Mouse (Mus musculus) neural tube, embryonic 14.5 days (tissue): Measurements from ENCODE around the gene Iqgap3. TPM values are rescaled to one million over a fixed set of nuclear protein-coding genes. Genes with fewer than 3 reads are reported as not detected.
A peak's percentile ranks its signal among the peaks of the same experiment; 100 is the strongest.

Experiments
- ATAC-seq: fragments of 200-750 bp; cut with Nextera tagmentation; 2 replicates; pipeline ENCODE4 v1.8.0; 2017; ENCODE audit warnings: low read depth, mild to moderate bottlenecking, moderate TSS enrichment, moderate library complexity
- H3K27ac ChIP-seq: fragments of 300-500 bp; sonication (generic); 2 replicates; pipeline ENCODE4 v1.5.1; 2014; ENCODE audit warnings: low read depth, mild to moderate bottlenecking, control low read depth, low read length, moderate library complexity, mixed read lengths
- H3K27me3 ChIP-seq: fragments of 300-500 bp; sonication (generic); 2 replicates; pipeline ENCODE4 v1.6.1; 2014; ENCODE audit warnings: low read length; ENCODE audit not compliant: control insufficient read depth, insufficient read depth
- H3K36me3 ChIP-seq: fragments of 300-500 bp; sonication (generic); 2 replicates; pipeline ENCODE4 v1.6.1; 2014; ENCODE audit warnings: low read length, mixed read lengths; ENCODE audit not compliant: control insufficient read depth, insufficient read depth
- H3K4me1 ChIP-seq: fragments of 300-500 bp; sonication (generic); 2 replicates; pipeline ENCODE4 v1.6.1; 2014; ENCODE audit warnings: low read length; ENCODE audit not compliant: control insufficient read depth, insufficient read depth
- H3K4me2 ChIP-seq: fragments of 300-500 bp; sonication (generic); 2 replicates; pipeline ENCODE4 v1.6.1; 2014; ENCODE audit warnings: mild to moderate bottlenecking, low read depth, low read length, control low read depth
- H3K4me3 ChIP-seq: fragments of 300-500 bp; sonication (generic); 2 replicates; pipeline ENCODE4 v1.5.1; 2014; ENCODE audit warnings: low read depth, low read length, control low read depth, mixed read lengths
- H3K9ac ChIP-seq: fragments of 300-500 bp; sonication (generic); replicated peaks from 2 replicates; pipeline ENCODE4 v1.6.1; 2014; ENCODE audit warnings: low read depth, mild to moderate bottlenecking, control low read depth, low read length, mixed read lengths
- H3K9me3 ChIP-seq: fragments of 300-500 bp; sonication (generic); 2 replicates; pipeline ENCODE4 v1.6.1; 2016; ENCODE audit warnings: low read length; ENCODE audit not compliant: control insufficient read depth
- WGBS: fragments of 180-500 bp; shearing (Covaris S2); extraction: QIAGEN DNeasy Blood & Tissue Kit; methylation state at CpG from one replicate; pipeline ENCODE4 v1.1.7; 2014; 5-methylcytosine and 5-hydroxymethylcytosine counted together
- polyA plus RNA-seq: library from polyadenylated mRNA; unstranded; fragments of >200 nt; fragmentation: Nextera tagmentation; extraction: Ambion mirVana; gene quantifications from 2 replicates; pipeline ENCODE4 v1.2.1, GENCODE M21; 2014

Iqgap3 gene
- polyA plus RNA-seq, 1 experiment from 2014 or later = 1.2 TPM

DNA sequence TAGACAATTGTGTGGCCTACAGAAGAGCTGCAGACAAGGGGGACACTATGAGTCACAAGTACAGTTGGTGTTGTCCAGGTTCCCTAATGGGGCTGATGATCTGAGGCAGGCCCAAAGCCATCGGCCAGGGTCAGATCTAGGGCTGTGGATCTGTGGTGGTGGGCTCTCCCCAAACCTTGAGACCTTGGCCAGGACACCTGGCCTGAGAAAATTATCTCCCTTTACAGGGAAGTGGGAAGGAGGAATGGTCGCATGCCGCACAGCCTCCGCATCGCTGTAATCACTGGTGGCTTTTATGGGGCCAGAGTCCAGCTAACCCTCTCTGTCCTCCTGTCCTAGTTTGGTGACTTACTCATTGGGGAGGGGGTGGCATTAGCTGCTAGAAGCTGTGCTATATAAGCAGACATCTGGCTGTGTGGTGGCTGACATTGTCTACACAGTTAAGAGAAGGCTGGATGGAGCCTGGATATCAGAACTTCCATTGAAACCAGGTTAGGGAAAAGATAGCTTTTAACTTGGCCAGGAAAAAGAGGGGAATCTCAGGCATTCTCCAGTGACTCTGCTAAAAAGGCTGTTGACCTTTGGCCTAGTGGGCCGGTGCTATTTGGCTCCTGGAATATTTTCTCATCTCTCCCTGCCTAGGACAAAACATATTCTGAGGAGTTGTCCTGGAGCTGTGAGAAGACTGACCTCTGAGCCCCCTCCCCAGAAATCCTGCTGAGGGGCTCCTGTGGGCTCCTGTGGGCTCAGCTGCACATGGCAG, 63.1 kb downstream of the Iqgap3 start:
- peaks cover 48% of the 10 kb centered on the region for H3K4me1 ChIP-seq

DNA sequence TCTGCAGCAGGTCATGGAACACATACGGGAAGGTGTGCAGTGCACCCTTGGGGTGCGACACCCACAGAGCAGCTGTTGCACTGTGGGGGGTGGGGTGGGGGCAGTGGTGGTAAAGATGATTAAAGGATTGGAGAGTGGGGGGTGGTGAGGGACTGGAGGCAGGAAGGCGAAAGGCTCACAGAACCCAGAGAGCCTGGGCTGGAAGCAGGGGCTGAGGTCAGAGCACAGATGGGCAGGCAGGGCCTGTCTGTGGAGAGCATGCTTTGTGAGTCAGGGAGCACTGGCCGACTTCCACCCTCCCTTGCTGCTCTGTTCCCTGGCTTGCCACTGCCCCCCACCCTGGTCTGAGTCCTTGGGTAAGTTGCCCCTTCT, 63.6 kb downstream of the Iqgap3 start:
- Histone ChIP-seq H3K9me3 (no peaks in the 10 kb centered on the region), H3K4me3 (no peak overlapping the region), H3K27ac (no peak overlapping the region), H3K27me3 (peaks cover 3% of the 10 kb centered on the region), H3K36me3 (no peaks in the 10 kb centered on the region), H3K4me1 (peaks cover 53% of the 10 kb centered on the region), H3K9ac (0 out of 2 replicates have a peak overlapping the region, but pooled peaks have one; percentile 32), H3K4me2 (peak overlapping the region; percentile 70)
- no peak for ATAC-seq
- WGBS = 13% methylated on average over 4 of the region's 4 CpGs

More for the DNA sequence above, 63.1 kb downstream of the Iqgap3 start:
- Histone ChIP-seq H3K27ac (peak overlapping the region; percentile 16; the same call in 1 of the 2 replicates), H3K4me3 (peak overlapping the region; percentile 87; the same call in 1 of the 2 replicates), H3K36me3 (no peaks in the 10 kb centered on the region), H3K9me3 (no peaks in the 10 kb centered on the region), H3K27me3 (peaks cover 4% of the 10 kb centered on the region), H3K9ac (peak overlapping the region; percentile 46), H3K4me2 (peak overlapping the region; percentile 70)
- 56% methylated on average over 6 of the region's 6 CpGs for WGBS
- no peak for ATAC-seq

DNA sequence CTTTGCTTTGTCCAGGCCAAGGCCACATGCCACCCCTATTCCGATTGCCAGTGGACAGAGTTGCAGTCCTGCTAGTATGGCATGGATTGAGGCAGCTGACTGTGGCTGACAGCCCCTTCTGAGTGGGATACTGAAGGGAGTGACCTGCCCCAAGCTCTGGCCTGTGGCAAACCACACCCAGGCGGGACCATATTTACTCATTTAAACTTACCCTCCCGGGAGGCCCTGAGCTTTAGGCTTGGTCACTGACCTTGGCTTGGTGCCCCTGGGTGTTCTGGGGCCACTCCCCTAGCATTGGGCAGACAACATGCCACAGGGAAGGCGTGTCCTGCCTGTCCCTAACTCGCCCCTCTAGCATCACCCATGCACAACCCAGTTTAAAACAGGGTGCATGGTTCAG, 64.2 kb downstream of the Iqgap3 start:
- H3K4me1 ChIP-seq = peaks cover 59% of the 10 kb centered on the region
- no peak overlapping the region for H3K27ac ChIP-seq
- no peak for ATAC-seq
- no peak overlapping the region for H3K4me3 ChIP-seq
- H3K36me3 ChIP-seq = no peaks in the 10 kb centered on the region
- no peaks in the 10 kb centered on the region for H3K9me3 ChIP-seq
- peak overlapping the region; percentile 70; the same call in 1 of the 2 replicates for H3K4me2 ChIP-seq
- no peaks in the 10 kb centered on the region; the same call in none of the 2 replicates for H3K27me3 ChIP-seq
- H3K9ac ChIP-seq = no peak overlapping the region
- 78% methylated on average over 5 of the region's 5 CpGs for whole genome bisulfite sequencing

DNA sequence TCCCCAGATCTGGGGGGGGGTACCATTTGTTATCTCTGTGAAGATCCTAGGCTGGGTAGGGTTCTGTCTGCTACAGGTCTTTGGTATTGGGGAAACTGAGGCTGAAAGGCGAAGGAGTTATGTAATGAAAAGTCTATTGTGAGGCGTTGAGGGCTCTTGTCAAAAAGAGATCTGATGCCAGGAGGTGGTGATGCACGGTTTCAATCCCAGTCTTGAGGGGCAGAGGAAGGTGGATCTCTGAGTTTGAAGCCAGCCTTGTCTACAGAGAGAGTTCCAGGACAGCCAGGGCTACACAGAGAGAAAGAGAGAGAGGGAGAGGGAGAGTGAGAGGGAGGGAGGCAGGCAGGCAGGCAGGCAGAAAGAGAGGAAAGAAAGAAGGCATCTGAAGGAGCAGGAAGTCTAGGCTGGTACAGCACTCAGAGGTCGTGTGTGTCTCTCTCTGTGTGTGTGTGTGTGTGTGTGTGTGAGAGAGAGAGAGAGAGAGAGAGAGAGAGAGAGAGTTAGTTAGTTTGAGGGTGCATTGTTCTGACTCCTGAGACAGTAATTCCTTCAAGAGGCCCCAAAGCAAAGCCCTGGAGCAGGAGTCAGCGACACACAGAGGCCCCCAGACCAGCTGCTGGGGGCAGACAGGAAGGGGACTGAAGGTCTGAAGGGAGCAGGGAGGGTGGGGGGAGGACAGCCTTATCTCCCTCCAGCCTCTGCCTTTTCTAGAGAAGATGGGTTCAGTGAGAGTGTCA, 64.8 kb downstream of the Iqgap3 start:
- 0 out of 2 replicates have a peak overlapping the region, but pooled peaks have one; percentile 2 for H3K9ac ChIP-seq
- H3K9me3 ChIP-seq = no peaks in the 10 kb centered on the region
- H3K4me2 ChIP-seq = no peak overlapping the region
- peaks cover 65% of the 10 kb centered on the region for H3K4me1 ChIP-seq
- WGBS = 49% methylated on average over 5 of the region's 5 CpGs
- H3K4me3 ChIP-seq = no peak overlapping the region
- no peak for ATAC-seq
- H3K36me3 ChIP-seq = no peaks in the 10 kb centered on the region
- H3K27ac ChIP-seq = no peak overlapping the region
- no peaks in the 10 kb centered on the region; the same call in 1 of the 2 replicates for H3K27me3 ChIP-seq

DNA sequence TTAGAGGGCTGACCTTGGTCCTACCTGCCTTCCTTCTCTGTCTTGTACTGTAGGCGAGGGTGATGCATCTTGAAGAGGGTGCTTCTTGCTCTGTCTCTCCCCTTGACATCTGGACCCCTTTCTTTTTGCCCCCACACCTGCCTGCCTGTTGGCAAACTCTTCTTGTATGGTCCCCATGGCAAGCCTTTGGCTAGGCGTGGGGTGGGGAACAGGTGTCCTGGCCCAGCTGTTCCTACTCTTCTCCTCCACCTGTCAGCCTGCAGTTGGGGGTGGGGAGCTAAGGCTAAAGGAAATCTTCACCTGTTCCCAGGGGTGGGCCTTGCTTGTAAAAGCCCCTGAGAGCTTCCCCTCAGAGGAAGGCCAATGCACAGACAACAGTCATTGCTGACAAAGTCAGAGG, 65.7 kb downstream of the Iqgap3 start:
- no peak for ATAC-seq

DNA sequence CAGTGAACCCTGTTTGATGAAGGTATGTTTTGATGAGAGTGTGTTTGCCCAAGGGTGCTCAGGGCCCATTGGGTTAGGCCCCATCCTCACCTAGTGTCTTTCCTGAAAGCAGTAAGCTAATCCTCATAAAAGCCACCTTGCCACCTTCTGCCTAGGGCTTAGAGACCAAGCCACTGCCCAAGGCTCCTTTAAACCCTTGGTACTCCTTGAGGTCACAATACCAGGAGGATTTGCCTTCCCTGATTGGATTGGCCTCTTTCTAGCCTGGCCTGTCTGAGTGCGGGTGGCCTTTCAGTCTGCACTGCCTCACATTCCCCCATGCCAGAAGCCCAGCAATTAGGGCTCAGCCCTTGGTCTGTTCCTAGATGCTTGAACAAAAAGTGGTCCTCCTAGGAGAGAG, 66.1 kb downstream of the Iqgap3 start:
- no peaks in the 10 kb centered on the region for H3K27me3 ChIP-seq
- H3K9me3 ChIP-seq = no peaks in the 10 kb centered on the region
- ATAC-seq = no peak
- H3K4me1 ChIP-seq = peaks cover 77% of the 10 kb centered on the region
- H3K9ac ChIP-seq = no peak overlapping the region
- 91% methylated on average over 1 of the region's 1 CpGs for WGBS
- no peak overlapping the region for H3K27ac ChIP-seq
- no peak overlapping the region for H3K4me3 ChIP-seq
- H3K4me2 ChIP-seq = no peak overlapping the region
- no peaks in the 10 kb centered on the region for H3K36me3 ChIP-seq

More for the DNA sequence above, 65.7 kb downstream of the Iqgap3 start:
- WGBS = 84% methylated on average over 2 of the region's 2 CpGs
- no peaks in the 10 kb centered on the region; the same call in 1 of the 2 replicates for H3K27me3 ChIP-seq
- no peak overlapping the region for H3K27ac ChIP-seq
- H3K4me3 ChIP-seq = no peak overlapping the region
- no peaks in the 10 kb centered on the region for H3K9me3 ChIP-seq
- peaks cover 74% of the 10 kb centered on the region for H3K4me1 ChIP-seq
- no peaks in the 10 kb centered on the region for H3K36me3 ChIP-seq
- H3K9ac ChIP-seq = no peak overlapping the region
- H3K4me2 ChIP-seq = no peak overlapping the region

DNA sequence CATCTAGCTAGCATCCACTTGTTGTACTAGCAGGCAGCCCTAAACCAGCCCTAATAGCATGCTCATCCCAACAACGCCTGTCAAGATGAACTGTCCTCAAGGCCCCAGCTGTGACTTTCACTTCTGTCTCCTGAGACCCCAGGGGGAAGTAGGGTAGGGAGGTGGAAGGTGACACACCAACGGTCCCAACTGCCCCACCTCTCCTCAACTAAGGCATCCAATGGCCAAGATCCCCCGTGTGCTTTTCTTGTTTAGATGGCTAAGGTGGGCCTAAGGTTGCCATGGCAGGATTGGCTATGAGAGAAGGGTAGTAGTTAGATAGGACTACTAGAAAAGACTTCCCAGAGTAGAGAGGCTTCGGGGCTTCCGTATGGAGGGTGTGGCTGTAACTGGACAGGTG, 66.6 kb downstream of the Iqgap3 start:
- Histone ChIP-seq H3K36me3 (no peaks in the 10 kb centered on the region), H3K27me3 (no peaks in the 10 kb centered on the region), H3K4me1 (peaks cover 76% of the 10 kb centered on the region), H3K4me2 (no peak overlapping the region), H3K9me3 (no peaks in the 10 kb centered on the region), H3K9ac (no peak overlapping the region), H3K4me3 (no peak overlapping the region), H3K27ac (no peak overlapping the region)
- 92% methylated on average over 5 of the region's 5 CpGs for WGBS
- no peak for ATAC-seq

DNA sequence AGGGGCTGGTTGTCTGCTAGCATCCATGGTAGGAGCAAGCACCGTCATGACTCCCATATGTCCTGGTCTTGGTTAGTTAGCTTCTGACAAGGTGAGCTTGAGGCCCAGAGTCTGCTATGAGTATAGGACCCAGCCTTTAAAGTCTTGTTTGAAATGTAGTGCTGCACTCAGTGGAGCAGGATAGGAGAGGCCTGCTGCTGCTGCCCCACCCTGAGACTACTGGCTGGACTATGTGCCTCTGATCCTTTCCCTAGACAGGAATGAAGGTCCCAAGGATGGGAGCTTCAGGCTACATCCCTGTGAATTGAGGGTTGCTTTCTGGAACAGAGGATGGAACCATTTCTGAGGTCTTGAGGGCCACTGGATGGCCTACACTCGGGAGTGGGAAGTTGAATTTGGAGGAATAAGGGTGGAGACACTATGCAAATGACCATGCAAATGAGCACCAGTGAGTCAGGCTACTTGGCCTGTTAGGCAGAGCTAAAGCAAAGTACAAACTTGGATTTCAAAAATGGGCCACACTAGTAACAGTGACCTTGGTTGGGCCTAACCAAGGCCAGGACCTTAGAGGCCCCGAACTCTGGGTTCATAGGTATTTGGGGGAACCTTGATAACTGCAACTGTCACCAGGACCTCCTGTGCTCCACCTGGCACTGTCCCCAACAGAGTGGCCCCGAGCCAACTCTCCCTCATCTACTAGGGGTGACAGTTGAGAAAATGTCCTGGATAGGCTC, 67.2 kb downstream of the Iqgap3 start:
- H3K4me1 ChIP-seq = peaks cover 70% of the 10 kb centered on the region
- no peak for ATAC-seq
- peak overlapping the region; percentile 45; the same call in 1 of the 2 replicates for H3K27ac ChIP-seq
- no peaks in the 10 kb centered on the region for H3K27me3 ChIP-seq
- peak overlapping the region; percentile 7; the same call in 1 of the 2 replicates for H3K4me2 ChIP-seq
- peak overlapping the region; percentile 22; the same call in 1 of the 2 replicates for H3K9ac ChIP-seq
- no peaks in the 10 kb centered on the region for H3K9me3 ChIP-seq
- H3K4me3 ChIP-seq = no peak overlapping the region
- H3K36me3 ChIP-seq = no peaks in the 10 kb centered on the region
- WGBS = 63% methylated on average over 4 of the region's 4 CpGs
